Mouse (Mus musculus) forebrain, embryonic 15.5 days (tissue): ENCODE results near the gene Snrnp200. TPM values are rescaled to one million over a fixed set of nuclear protein-coding genes. Genes with fewer than 3 reads are reported as not detected.
"Not testable (repeated sequence)": the region's sequence is repeated elsewhere in the genome, so short reads cannot be mapped to it uniquely, and the experiment has no call there.

ENCODE experiments used
- ATAC-seq: fragments of 200-750 bp; cut with Nextera tagmentation; replicated peaks from 2 replicates; pipeline ENCODE4 v1.8.0; 2017; ENCODE audit warnings: mild to moderate bottlenecking, moderate TSS enrichment, moderate library complexity
- H3K27ac ChIP-seq: fragments of 300-500 bp; sonication (generic); replicated peaks from 2 replicates; pipeline ENCODE4 v1.5.1; 2015; ENCODE audit warnings: mild to moderate bottlenecking, inconsistent platforms
- H3K27me3 ChIP-seq: fragments of 300-500 bp; sonication (generic); 2 replicates; pipeline ENCODE4 v1.6.1; 2015; ENCODE audit warnings: inconsistent platforms
- H3K36me3 ChIP-seq: fragments of 300-500 bp; sonication (generic); 2 replicates; pipeline ENCODE4 v1.6.1; 2015; ENCODE audit warnings: mild to moderate bottlenecking, inconsistent platforms
- H3K4me1 ChIP-seq: fragments of 300-500 bp; sonication (generic); 2 replicates; pipeline ENCODE4 v1.6.1; 2015; ENCODE audit warnings: inconsistent platforms
- H3K4me2 ChIP-seq: fragments of 300-500 bp; sonication (generic); replicated peaks from 2 replicates; pipeline ENCODE4 v1.6.1; 2015; ENCODE audit warnings: mild to moderate bottlenecking, inconsistent platforms
- H3K4me3 ChIP-seq: fragments of 300-500 bp; sonication (generic); 2 replicates; pipeline ENCODE4 v1.5.1; 2015; ENCODE audit warnings: mild to moderate bottlenecking, inconsistent platforms
- H3K9ac ChIP-seq: fragments of 300-500 bp; sonication (generic); replicated peaks from 2 replicates; pipeline ENCODE4 v1.6.1; 2015; ENCODE audit warnings: mild to moderate bottlenecking, inconsistent platforms
- H3K9me3 ChIP-seq: fragments of 300-500 bp; sonication (generic); 2 replicates; pipeline ENCODE4 v1.6.1; 2016; ENCODE audit warnings: inconsistent platforms
- WGBS: fragments of 180-500 bp; shearing (Covaris S2); methylation state at CpG from one replicate; pipeline ENCODE4 v1.1.7; 2015; ENCODE audit warnings: mixed read lengths; 5-methylcytosine and 5-hydroxymethylcytosine counted together
- polyA plus RNA-seq: library from polyadenylated mRNA; unstranded; fragments of >200 nt; fragmentation: Nextera tagmentation; extraction: Ambion mirVana; gene quantifications from 2 replicates; pipeline ENCODE4 v1.2.1, GENCODE M21; 2015

Gene Snrnp200
- 57.0 and 59.8 TPM in 2 replicates for polyA plus RNA-seq

- 12% methylated on average over 36 of the region's 36 CpGs for WGBS
- Histone ChIP-seq H3K4me2 (peak within 1 kb of the TSS; percentile 65), H3K4me3 (peak within 1 kb of the TSS; percentile 70), H3K9me3 (no peaks in the 10 kb centered on the region), H3K9ac (peak within 1 kb of the TSS; percentile 73), H3K4me1 (peaks cover 17% of the 10 kb centered on the region), H3K27me3 (no peaks in the 10 kb centered on the region), H3K27ac (peak within 1 kb of the TSS; percentile 64), H3K36me3 (peaks cover 25% of the 10 kb centered on the region)
- ATAC-seq, result peak; percentile 99
Measured at GRCm38 (mm10) chr2:127207547-127208451, at the start of gene Snrnp200, which contains the start of gene 1810024B03Rik. Snrnp200 (plus strand) TSS chr2:127208386. 1810024B03Rik (minus strand) TSS chr2:127208280.

DNA sequence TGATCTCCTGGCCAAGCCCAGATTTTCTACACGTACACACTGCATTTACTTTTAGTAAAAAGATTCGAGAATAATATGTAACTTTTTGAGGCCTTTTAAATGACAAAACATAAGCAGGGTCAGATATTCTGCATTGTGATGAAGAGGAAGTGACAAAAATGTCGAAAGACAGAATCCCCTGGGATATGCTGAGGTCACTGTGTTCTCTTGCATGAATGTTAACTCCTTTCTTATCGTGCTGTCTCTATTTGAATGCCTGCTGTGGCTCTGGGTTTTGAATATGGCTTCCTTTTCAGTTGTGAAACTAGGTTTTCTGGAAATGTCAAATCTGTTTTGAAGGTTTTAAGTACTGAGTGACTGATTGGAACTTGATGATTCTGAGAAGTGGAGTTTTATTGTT, 42.5 kb upstream of the Snrnp200 start:
- Histone ChIP-seq H3K9ac (no peak overlapping the region), H3K4me3 (no peak overlapping the region), H3K4me1 (no peaks in the 10 kb centered on the region), H3K27ac (no peak overlapping the region), H3K9me3 (no peaks in the 10 kb centered on the region), H3K27me3 (no peaks in the 10 kb centered on the region), H3K36me3 (no peaks in the 10 kb centered on the region), H3K4me2 (no peak overlapping the region)
- 63% methylated on average over 4 of the region's 4 CpGs for WGBS
- no peak for ATAC-seq

- H3K9me3 ChIP-seq, H3K9ac ChIP-seq, H3K4me3 ChIP-seq, H3K4me1 ChIP-seq, H3K27ac ChIP-seq, H3K4me2 ChIP-seq, H3K27me3 ChIP-seq, H3K36me3 ChIP-seq, ATAC-seq: not testable (repeated sequence)
- 7% methylated on average over 1 of the region's 1 CpGs for WGBS
Measured at GRCm38 (mm10) chr2:127166261-127166660, 41.9 kb upstream of the Snrnp200 start.

GRCm38 (mm10) chr2:127182598-127183381, 25.4 kb upstream of the Snrnp200 start:
- H3K9me3 ChIP-seq, result no peaks in the 10 kb centered on the region
- H3K27ac ChIP-seq, result peak overlapping the region; percentile 87
- H3K4me2 ChIP-seq, result peak overlapping the region; percentile 58
- peak overlapping the region; percentile 52 for H3K9ac ChIP-seq
- peaks cover 6% of the 10 kb centered on the region for H3K4me1 ChIP-seq
- WGBS, result under 1% methylated on average over 17 of the region's 17 CpGs
- H3K4me3 ChIP-seq, result peak overlapping the region; percentile 44
- peak; percentile 100 for ATAC-seq
- H3K27me3 ChIP-seq, result peaks cover 5% of the 10 kb centered on the region; the same call in 1 of the 2 replicates
- no peaks in the 10 kb centered on the region for H3K36me3 ChIP-seq

DNA sequence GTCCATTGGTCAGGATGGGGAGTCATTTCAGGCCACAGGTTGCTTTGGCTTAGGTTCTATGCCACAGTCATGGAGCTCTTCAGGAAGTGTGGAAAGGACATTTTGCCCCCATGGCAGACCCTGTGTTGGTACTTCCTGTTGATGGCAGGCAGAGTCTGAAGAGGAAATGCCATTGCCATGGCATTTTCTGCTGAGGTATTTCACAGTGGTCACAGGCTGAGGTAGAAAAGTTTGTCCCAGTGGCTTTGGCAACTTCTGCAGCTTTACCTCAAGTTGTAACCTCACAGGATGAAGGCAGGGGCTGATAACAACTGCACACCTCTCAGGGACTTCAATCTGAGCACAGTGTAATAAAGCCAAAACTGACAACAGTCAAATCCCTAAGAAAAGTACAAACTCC, 18.6 kb upstream of the Snrnp200 start:
- H3K27me3 ChIP-seq, result no peaks in the 10 kb centered on the region; the same call in 1 of the 2 replicates
- no peak for ATAC-seq
- H3K27ac ChIP-seq, result no peak overlapping the region
- no peak overlapping the region for H3K4me3 ChIP-seq
- no peaks in the 10 kb centered on the region for H3K4me1 ChIP-seq
- no peak overlapping the region for H3K9ac ChIP-seq
- no peaks in the 10 kb centered on the region for H3K36me3 ChIP-seq
- H3K4me2 ChIP-seq, result no peak overlapping the region
- H3K9me3 ChIP-seq, result no peaks in the 10 kb centered on the region

DNA sequence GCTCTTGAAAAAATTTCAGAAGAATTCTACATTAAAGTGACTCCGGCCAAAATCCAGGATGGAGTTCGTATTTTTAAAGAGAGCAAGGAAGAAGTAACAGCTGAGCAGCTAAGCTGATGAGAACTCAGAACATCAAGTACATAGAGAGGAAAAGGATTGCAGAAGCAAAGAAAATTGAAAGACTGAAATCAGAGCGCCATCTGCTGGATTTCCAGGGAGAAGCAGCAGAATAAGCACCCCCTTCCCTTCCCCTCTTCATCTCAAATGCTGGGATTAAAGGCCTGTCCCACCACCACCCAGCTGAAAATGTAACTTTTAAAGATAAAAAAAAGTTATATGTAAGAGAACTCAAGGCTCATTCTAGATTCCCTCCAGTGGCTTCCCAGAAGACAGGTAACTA, 3.3 kb upstream of the Snrnp200 start:
- Histone ChIP-seq H3K4me1 (peaks cover 16% of the 10 kb centered on the region), H3K27me3 (no peaks in the 10 kb centered on the region), H3K4me2 (no peak overlapping the region), H3K9me3 (no peaks in the 10 kb centered on the region), H3K4me3 (no peak overlapping the region), H3K27ac (no peak overlapping the region), H3K9ac (no peak overlapping the region), H3K36me3 (peaks cover 3% of the 10 kb centered on the region; the same call in 1 of the 2 replicates)
- WGBS, result 35% methylated on average over 3 of the region's 3 CpGs
- ATAC-seq, result no peak

DNA sequence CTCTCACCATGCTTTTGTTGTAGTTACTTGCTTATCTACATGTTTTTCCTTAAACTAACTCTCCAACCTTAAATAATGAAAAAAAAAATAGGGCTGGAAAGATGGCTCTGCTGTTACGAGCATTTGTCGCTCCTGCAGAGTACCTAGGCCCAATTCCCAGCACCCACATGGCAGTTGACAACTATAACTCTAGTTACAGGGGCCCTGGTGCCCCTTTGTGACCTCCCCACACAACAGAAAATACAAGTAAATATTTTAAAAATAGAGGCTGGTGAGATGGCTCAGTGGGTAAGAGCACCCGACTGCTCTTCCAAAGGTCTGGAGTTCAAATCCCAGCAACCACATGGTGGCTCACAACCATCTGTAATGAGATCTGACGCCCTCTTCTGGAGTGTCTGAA, 2.2 kb upstream of the Snrnp200 start:
- H3K9ac ChIP-seq, H3K9me3 ChIP-seq, H3K27ac ChIP-seq, H3K4me3 ChIP-seq, H3K4me2 ChIP-seq, H3K36me3 ChIP-seq, ATAC-seq, H3K27me3 ChIP-seq: not testable (repeated sequence)
- whole genome bisulfite sequencing, result 86% methylated on average over 4 of the region's 4 CpGs
- peaks cover 17% of the 10 kb centered on the region for H3K4me1 ChIP-seq

DNA sequence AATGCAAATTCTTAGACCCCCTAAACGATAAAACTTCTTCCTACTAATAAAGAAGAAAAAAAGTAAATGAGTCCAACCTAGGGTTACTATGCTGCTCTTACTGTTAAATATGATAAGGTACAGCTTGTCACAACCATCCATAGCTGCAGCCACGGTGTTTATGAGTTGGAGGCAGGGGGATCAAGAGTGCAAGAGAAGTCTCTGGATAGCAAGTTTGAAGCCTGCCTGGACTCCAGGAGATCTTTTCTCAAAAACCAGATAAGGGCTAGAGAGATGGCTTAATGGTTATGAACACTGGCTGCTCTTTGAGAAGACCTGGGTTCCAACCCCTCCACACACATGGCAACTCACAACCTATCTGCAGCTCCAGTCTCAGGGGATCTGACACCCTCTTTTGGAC, 1.3 kb upstream of the Snrnp200 start:
- Histone ChIP-seq H3K9me3 (no peaks in the 10 kb centered on the region), H3K27me3 (no peaks in the 10 kb centered on the region), H3K36me3 (peaks cover 16% of the 10 kb centered on the region), H3K27ac (no peak overlapping the region), H3K4me1 (peaks cover 17% of the 10 kb centered on the region), H3K4me2 (no peak overlapping the region), H3K4me3 (no peak overlapping the region), H3K9ac (no peak overlapping the region)
- ATAC-seq, result no peak
- WGBS, result 96% methylated on average over 2 of the region's 2 CpGs

GRCm38 (mm10) chr2:127208452-127208769, 225 bp downstream of the Snrnp200 start:
- ATAC-seq, result no peak
- peak overlapping the region; percentile 65 for H3K4me2 ChIP-seq
- H3K36me3 ChIP-seq, result peaks cover 31% of the 10 kb centered on the region
- WGBS, result under 1% methylated on average over 17 of the region's 17 CpGs
- peak overlapping the region; percentile 73 for H3K9ac ChIP-seq
- H3K27me3 ChIP-seq, result no peaks in the 10 kb centered on the region
- H3K27ac ChIP-seq, result peak overlapping the region; percentile 61; the same call in 1 of the 2 replicates
- peaks cover 17% of the 10 kb centered on the region for H3K4me1 ChIP-seq
- H3K4me3 ChIP-seq, result peak overlapping the region; percentile 70
- H3K9me3 ChIP-seq, result no peaks in the 10 kb centered on the region

DNA sequence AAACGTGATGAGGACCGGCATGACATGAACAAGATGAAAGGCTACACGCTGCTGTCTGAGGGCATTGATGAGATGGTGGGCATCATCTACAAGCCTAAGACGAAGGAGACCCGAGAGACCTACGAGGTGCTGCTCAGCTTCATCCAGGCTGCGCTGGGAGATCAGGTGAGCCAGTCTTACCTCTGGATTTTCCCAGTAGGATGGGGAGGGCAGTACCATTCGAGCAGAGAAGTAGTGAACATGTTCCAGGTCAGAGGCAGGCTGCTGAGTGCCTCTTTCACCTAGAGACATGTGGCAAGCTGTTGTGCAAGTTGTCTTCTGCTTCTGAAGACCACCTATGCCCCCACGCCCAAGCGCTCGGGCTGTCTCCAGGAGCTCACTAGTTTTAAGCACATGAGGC, 2.5 kb downstream of the Snrnp200 start:
- H3K36me3 ChIP-seq, result peaks cover 53% of the 10 kb centered on the region
- 92% methylated on average over 11 of the region's 11 CpGs for WGBS
- ATAC-seq, result no peak

GRCm38 (mm10) chr2:127217746-127218145, 9.6 kb downstream of the Snrnp200 start:
- ATAC-seq, result no peak

More for the DNA sequence above, 2.5 kb downstream of the Snrnp200 start:
- no peaks in the 10 kb centered on the region for H3K9me3 ChIP-seq
- H3K27ac ChIP-seq, result no peak overlapping the region
- H3K4me3 ChIP-seq, result no peak overlapping the region
- H3K27me3 ChIP-seq, result no peaks in the 10 kb centered on the region
- H3K9ac ChIP-seq, result no peak overlapping the region
- H3K4me1 ChIP-seq, result peaks cover 17% of the 10 kb centered on the region
- no peak overlapping the region for H3K4me2 ChIP-seq

DNA sequence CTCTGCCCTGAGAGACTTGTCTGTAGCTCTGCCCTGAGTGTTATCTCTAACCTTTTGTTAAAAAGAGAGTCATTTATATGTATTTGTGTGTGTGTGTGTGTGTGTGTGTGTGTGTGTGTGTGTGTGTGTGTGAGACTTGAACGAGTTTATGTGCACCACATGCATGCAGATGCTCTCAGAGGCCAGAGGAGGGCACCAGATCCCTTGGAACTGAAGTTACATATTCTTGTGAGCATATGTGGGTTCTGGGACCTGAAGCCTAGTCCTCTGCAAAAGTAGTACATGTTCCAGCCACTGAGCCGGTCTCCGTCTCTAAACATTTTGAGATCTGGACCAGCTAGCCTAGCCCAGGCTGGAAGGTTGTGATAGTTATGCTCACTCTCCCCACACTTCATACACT, 17.1 kb downstream of the Snrnp200 start:
- WGBS, result 96% methylated on average over 3 of the region's 3 CpGs
- H3K4me2 ChIP-seq, result no peak overlapping the region
- no peaks in the 10 kb centered on the region for H3K27me3 ChIP-seq
- peaks cover 96% of the 10 kb centered on the region for H3K36me3 ChIP-seq
- H3K27ac ChIP-seq, result no peak overlapping the region
- H3K9ac ChIP-seq, result no peak overlapping the region
- no peak for ATAC-seq
- no peaks in the 10 kb centered on the region for H3K4me1 ChIP-seq
- no peak overlapping the region for H3K4me3 ChIP-seq
- H3K9me3 ChIP-seq, result no peaks in the 10 kb centered on the region

More at GRCm38 (mm10) chr2:127217746-127218145, 9.6 kb downstream of the Snrnp200 start:
- WGBS, result 93% methylated on average over 5 of the region's 5 CpGs
- Histone ChIP-seq H3K9me3 (no peaks in the 10 kb centered on the region), H3K4me1 (no peaks in the 10 kb centered on the region), H3K27me3 (no peaks in the 10 kb centered on the region), H3K4me3 (no peak overlapping the region), H3K4me2 (no peak overlapping the region), H3K27ac (no peak overlapping the region), H3K9ac (no peak overlapping the region), H3K36me3 (peaks cover 97% of the 10 kb centered on the region)
